In the genomic region with DNA sequence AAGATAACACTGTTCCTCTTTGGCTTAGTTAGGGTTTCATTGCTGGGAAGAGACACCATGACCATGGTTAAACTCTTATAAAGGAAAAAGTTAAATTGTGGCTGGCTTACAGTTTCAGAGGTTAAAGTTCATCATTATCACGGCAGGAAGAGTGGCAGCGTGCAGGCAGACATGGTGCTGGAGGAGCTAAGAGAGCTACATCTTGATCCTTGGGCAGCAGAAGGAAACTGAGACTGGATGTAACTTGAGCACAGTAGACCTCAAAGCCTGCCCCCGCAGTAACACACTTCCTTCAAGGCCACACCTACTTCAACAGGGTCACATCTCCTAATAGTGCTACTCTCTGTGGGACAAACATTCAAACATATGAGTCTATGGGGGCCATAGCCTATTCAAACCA, we compare ENCODE assay signal across 23 mouse cellular contexts. TPM values are rescaled to one million over a fixed set of nuclear protein-coding genes. Genes with fewer than 3 reads are reported as not detected.
DNase-seq lines count a peak whose midpoint lies in the region; ATAC-seq and TF ChIP-seq lines count a peak whose summit lies in the region.
"Had no signal": no experiment of that assay in that cellular context is flagged by ENCODE, and none has a peak within 500 bp of the region (broad histone marks: within the 10 kb centered on the region; RNA-seq: fewer than 3 reads in every experiment).

No protein-coding gene starts in this region.

- H3K9me3 ChIP-seq in liver, embryonic 13.5 days (replicated peaks): no peaks in the 10 kb centered on the region
- H3K9me3 ChIP-seq in forebrain, embryonic 15.5 days: no peaks in the 10 kb centered on the region
- H3K9me3 ChIP-seq: embryonic facial prominence, embryonic 15.5 days; forebrain, embryonic 10.5 days; heart, embryonic 10.5 days; hindbrain, embryonic 13.5 days had no signal

- H3K9ac ChIP-seq in liver, embryonic 13.5 days: no peak overlapping the region
- H3K9ac ChIP-seq in forebrain, embryonic 15.5 days (replicated peaks): no peak overlapping the region
- H3K9ac ChIP-seq: embryonic facial prominence, embryonic 15.5 days; hindbrain, embryonic 13.5 days had no signal

- no peak overlapping the region for H3K4me2 ChIP-seq in liver, embryonic 13.5 days
- H3K4me2 ChIP-seq in forebrain, embryonic 15.5 days (replicated peaks): no peak overlapping the region
- H3K4me2 ChIP-seq: embryonic facial prominence, embryonic 15.5 days; hindbrain, embryonic 13.5 days had no signal

- no peak overlapping the region for H3K27ac ChIP-seq in kidney, adult 2 months (ENCODE audit: insufficient read depth, low read depth, low read length)
- peak overlapping the region; percentile 53 for H3K27ac ChIP-seq in liver, embryonic 13.5 days
- H3K27ac ChIP-seq in forebrain, embryonic 15.5 days (replicated peaks): no peak overlapping the region
- H3K27ac ChIP-seq: embryonic facial prominence, embryonic 15.5 days; forebrain, embryonic 10.5 days; heart, embryonic 10.5 days; hindbrain, embryonic 13.5 days; hindbrain, postnatal 0 days had no signal

- no peak overlapping the region for H3K4me3 ChIP-seq in kidney, adult 2 months (ENCODE audit: insufficient read depth, low read depth, low read length)
- H3K4me3 ChIP-seq in liver, embryonic 13.5 days (replicated peaks): no peak overlapping the region
- H3K4me3 ChIP-seq in forebrain, embryonic 15.5 days: no peak overlapping the region
- H3K4me3 ChIP-seq: embryonic facial prominence, embryonic 15.5 days; erythroblast, embryonic 14.5 days; forebrain, embryonic 10.5 days; heart, embryonic 10.5 days; hindbrain, embryonic 13.5 days had no signal

- TF ChIP-seq POLR2A in kidney, adult 2 months (IDR thresholded peaks at IDR 0.05; ENCODE audit: low read depth, low read length): no peak

- WGBS in kidney, adult 2 months: 47% methylated on average over 3 of the region's 3 CpGs
- 22% methylated on average over 3 of the region's 3 CpGs for WGBS in liver, embryonic 13.5 days (ENCODE audit: insufficient replicate concordance)
- 88% methylated on average over 3 of the region's 3 CpGs for WGBS in forebrain, embryonic 15.5 days

- no peak for ATAC-seq in liver, embryonic 13.5 days (ENCODE audit: low read depth)
- ATAC-seq in common myeloid progenitor, adult 5-6 weeks (replicated peaks; ENCODE audit: low read depth, poor library complexity, severe bottlenecking): 0 out of 2 replicates have a peak, but pooled peaks have one; percentile 33
- ATAC-seq in forebrain, embryonic 15.5 days (replicated peaks): no peak
- ATAC-seq: CD4-positive, CD25-positive, alpha-beta regulatory T cell, adult 4 months; forebrain, embryonic 14.5 days; hindbrain, postnatal 0 days had no signal

- peak; percentile 53 for DNase-seq in kidney, adult 2 months
- no peak for DNase-seq in kidney, adult 8-10 months
- no peak for DNase-seq in liver, embryonic 13.5 days
- DNase-seq in liver: no peak
- no peak for DNase-seq in embryo, embryonic 9.5 days (ENCODE audit: extremely low spot score)
- DNase-seq: adrenal gland, adult 2 months; adrenal gland, postnatal 25 days; cerebellum, adult 18-20 months; cerebellum, adult 9-11 months; cerebellum, postnatal 36 days; gastrocnemius, postnatal 36 days; heart, adult 18-20 months; heart, postnatal 10 days had no signal

- H3K4me1 ChIP-seq in kidney, adult 2 months (ENCODE audit: control insufficient read depth, insufficient read depth, low read length): peaks cover 28% of the 10 kb centered on the region
- peaks cover 54% of the 10 kb centered on the region for H3K4me1 ChIP-seq in liver, embryonic 13.5 days (replicated peaks)
- no peaks in the 10 kb centered on the region for H3K4me1 ChIP-seq in forebrain, embryonic 15.5 days

- no peaks in the 10 kb centered on the region for H3K36me3 ChIP-seq in kidney, adult 2 months (ENCODE audit: control insufficient read depth, insufficient read depth, low read length)
- H3K36me3 ChIP-seq in liver, embryonic 13.5 days: no peaks in the 10 kb centered on the region
- H3K36me3 ChIP-seq in forebrain, embryonic 15.5 days: no peaks in the 10 kb centered on the region
- H3K36me3 ChIP-seq: embryonic facial prominence, embryonic 15.5 days; forebrain, embryonic 10.5 days; heart, embryonic 10.5 days; hindbrain, embryonic 13.5 days had no signal

- no peak for TF ChIP-seq CTCF in kidney, adult 2 months (conservative IDR thresholded peaks at IDR 0.05; ENCODE audit: insufficient read depth, insufficient read length, low read depth, low read length)

- H3K27me3 ChIP-seq in kidney, adult 2 months (replicated peaks; ENCODE audit: control insufficient read depth, insufficient read depth, low read length): no peaks in the 10 kb centered on the region
- no peaks in the 10 kb centered on the region for H3K27me3 ChIP-seq in liver, embryonic 13.5 days
- H3K27me3 ChIP-seq in forebrain, embryonic 15.5 days: no peaks in the 10 kb centered on the region
- H3K27me3 ChIP-seq: embryonic facial prominence, embryonic 15.5 days; hindbrain, embryonic 13.5 days had no signal

RNA-seq across cellular contexts. Expression of gene Gadd45a, which starts 47.7 kb away (rescaled TPM):
- 54.6 and 59.7 TPM in 2 replicates for polyA plus RNA-seq in kidney, adult 2 months (2012; rRNA removed)
- polyA plus RNA-seq in liver, embryonic 13.5 days (2015; fragmentation: Nextera tagmentation; extraction: Ambion mirVana): 91.1 and 99.5 TPM in 2 replicates
- total RNA-seq in common myeloid progenitor, adult 5-6 weeks (2017): 36.0 and 41.3 TPM in 2 replicates
- 9.7 and 10.9 TPM in 2 replicates for polyA plus RNA-seq in forebrain, embryonic 15.5 days (2015; fragmentation: Nextera tagmentation; extraction: Ambion mirVana)
